Mouse (Mus musculus) brain, embryonic 14.5 days (tissue): ENCODE results near the gene Slc4a8. TPM values are rescaled to one million over a fixed set of nuclear protein-coding genes. Genes with fewer than 3 reads are reported as not detected.

ENCODE experiments used
- DNase-seq: peaks from one replicate; pipeline ENCODE4 v3.0.0-alpha.2; 2011; ENCODE audit warnings: low read depth
- CTCF ChIP-seq: fragments of 200-500 bp; IDR thresholded peaks from 2 replicates; pipeline ENCODE4 v1.5.1; 2012; ENCODE audit warnings: inconsistent platforms, mild to moderate bottlenecking, moderate library complexity, borderline replicate concordance; ENCODE audit not compliant: insufficient read depth, insufficient read length; ENCODE audit errors: extremely low read depth
- POLR2A ChIP-seq: fragments of 200-500 bp; IDR thresholded peaks from 2 replicates; pipeline ENCODE4 v1.6.1; 2012; ENCODE audit warnings: mild to moderate bottlenecking, inconsistent platforms, borderline replicate concordance; ENCODE audit not compliant: poor library complexity, insufficient read depth, insufficient read length, severe bottlenecking; ENCODE audit errors: extremely low read depth
- polyA plus RNA-seq: library from polyadenylated mRNA; depleted of rRNA; stranded (reverse); fragments of >200 nt; gene quantifications from 2 replicates; pipeline ENCODE4 v1.2.3, GENCODE M21; 2012; rRNA removed

Gene Slc4a8
- polyA plus RNA-seq, 1 experiment, result 31.3 TPM

GRCm38 (mm10) chr15:100845049-100845879 lies 83.7 kb downstream of the Slc4a8 start:
- DNase-seq, result peak; percentile 44
- TF ChIP-seq CTCF (no peak), POLR2A (no peak)

- no peak for DNase-seq
- TF ChIP-seq POLR2A (no peak), CTCF (peak; percentile 19; the same call in 1 of the 2 replicates)
These were observed 85.6 kb downstream of the Slc4a8 start for GRCm38 (mm10) chr15:100847193-100847592.

GRCm38 (mm10) chr15:100857586-100857985 lies 96.0 kb downstream of the Slc4a8 start:
- no peak for DNase-seq
- TF ChIP-seq POLR2A, result no peak
- TF ChIP-seq CTCF, result no peak

- DNase-seq, result no peak
- TF ChIP-seq CTCF, result no peak
These were observed 99.3 kb downstream of the Slc4a8 start for GRCm38 (mm10) chr15:100860856-100861255.

- no peak for TF ChIP-seq POLR2A
- TF ChIP-seq CTCF, result no peak
- no peak for DNase-seq
These were observed 104.0 kb downstream of the Slc4a8 start for GRCm38 (mm10) chr15:100865556-100865955.

- DNase-seq, result no peak
- TF ChIP-seq POLR2A (no peak), CTCF (no peak)
These were observed 108.0 kb downstream of the Slc4a8 start, which contains the start of gene Scn8a for GRCm38 (mm10) chr15:100869558-100869957. TSS of gene Scn8a (plus strand) at chr15:100869858.

- TF ChIP-seq POLR2A (0 out of 2 replicates have a peak, but pooled peaks have one; percentile 4), CTCF (peak; percentile 61)
- peak; percentile 81 for DNase-seq
These were observed 108.6 kb downstream of the Slc4a8 start for GRCm38 (mm10) chr15:100870001-100870774.

- peak; percentile 85 for DNase-seq
- TF ChIP-seq CTCF (no peak), POLR2A (peak; percentile 86)
These were observed 109.2 kb downstream of the Slc4a8 start for GRCm38 (mm10) chr15:100870775-100871106.

GRCm38 (mm10) chr15:100871107-100872011 lies 109.8 kb downstream of the Slc4a8 start:
- TF ChIP-seq POLR2A, result no peak
- TF ChIP-seq CTCF, result no peak
- DNase-seq, result peak; percentile 43

- DNase-seq, result peak; percentile 80
- TF ChIP-seq CTCF, result no peak
- TF ChIP-seq POLR2A, result no peak
These were observed 111.6 kb downstream of the Slc4a8 start for GRCm38 (mm10) chr15:100873155-100873554.

Other genes starting within 250 kb of the Slc4a8 start
- gene Tfcp2, start 209.7 kb upstream of the Slc4a8 start, polyA plus RNA-seq, result 27.3 and 32.3 TPM in 2 replicates
- 100 and 120 TPM in 2 replicates for gene Pou6f1, start 161.8 kb upstream of the Slc4a8 start, polyA plus RNA-seq
- gene Dazap2, start 146.4 kb upstream of the Slc4a8 start, polyA plus RNA-seq, result 139 and 230 TPM in 2 replicates
- gene Smagp, start 124.8 kb upstream of the Slc4a8 start, polyA plus RNA-seq, result 3.4 and 4.6 TPM in 2 replicates
- 1.1 and 1.8 TPM in 2 replicates for gene Bin2, start 92.2 kb upstream of the Slc4a8 start, polyA plus RNA-seq
- 0.68 and 0.71 TPM in 2 replicates for gene Cela1, start 73.8 kb upstream of the Slc4a8 start, polyA plus RNA-seq
- 0.09 and 0.22 TPM in 2 replicates for gene Galnt6, start 32.4 kb upstream of the Slc4a8 start, polyA plus RNA-seq
- gene Scn8a, start 108.1 kb downstream of the Slc4a8 start, polyA plus RNA-seq, result 31.5 and 38.3 TPM in 2 replicates